Mouse (Mus musculus): ENCODE data around the gene Unc5c. TPM values are rescaled to one million over a fixed set of nuclear protein-coding genes. Genes with fewer than 3 reads are reported as not detected.
A peak's percentile ranks its signal among the peaks of the same experiment; 100 is the strongest.

Unc5c gene
- polyA plus RNA-seq, 2 experiments from 2014 or later, result 0.13 to 0.16 TPM

GRCm38 (mm10) chr3:141819331-141819941, 354.4 kb downstream of the Unc5c start:
- no peak for ATAC-seq

GRCm38 (mm10) chr3:141828301-141828700, 363.3 kb downstream of the Unc5c start:
- no peak for ATAC-seq

DNA sequence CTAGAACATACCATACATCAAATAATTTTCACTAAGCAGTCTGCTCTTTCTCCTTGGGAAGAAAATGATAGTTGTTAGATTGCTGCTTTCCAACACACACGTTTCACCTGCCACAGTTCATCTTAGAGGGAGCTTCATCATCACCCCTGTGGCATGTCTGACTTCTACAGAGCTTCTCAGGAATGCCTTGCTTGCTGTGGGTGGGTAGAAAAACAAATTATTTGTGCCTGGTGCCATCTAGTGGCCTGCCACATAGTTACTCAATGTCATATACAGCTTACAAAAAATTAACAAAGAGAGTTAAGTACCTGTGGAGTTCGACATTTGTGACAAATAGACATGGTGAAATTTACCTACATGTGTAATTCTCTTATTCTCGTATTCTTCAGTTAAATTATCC, 366.1 kb downstream of the Unc5c start:
- no peak for ATAC-seq

GRCm38 (mm10) chr3:141838864-141839263, 373.8 kb downstream of the Unc5c start:
- no peak for ATAC-seq

DNA sequence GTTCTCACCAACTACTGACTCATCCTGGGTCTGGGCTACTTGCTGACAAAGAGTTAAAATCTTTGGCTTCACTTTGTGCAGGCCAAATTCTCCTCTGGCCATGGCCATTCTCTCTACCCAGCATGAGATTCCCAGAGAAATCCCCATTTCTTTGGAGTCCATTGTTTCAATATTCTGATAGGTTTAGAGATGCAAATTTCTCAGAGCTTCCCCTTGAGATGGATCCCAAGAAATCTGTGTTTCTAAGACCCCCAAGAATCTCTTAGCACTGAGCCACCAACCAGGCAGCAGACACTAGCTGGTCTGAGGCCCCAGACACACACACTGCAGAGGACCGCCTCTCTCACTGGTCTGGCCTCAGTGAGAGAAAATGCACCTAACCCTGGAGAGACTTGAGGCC, 384.2 kb downstream of the Unc5c start:
- no peak for ATAC-seq

DNA sequence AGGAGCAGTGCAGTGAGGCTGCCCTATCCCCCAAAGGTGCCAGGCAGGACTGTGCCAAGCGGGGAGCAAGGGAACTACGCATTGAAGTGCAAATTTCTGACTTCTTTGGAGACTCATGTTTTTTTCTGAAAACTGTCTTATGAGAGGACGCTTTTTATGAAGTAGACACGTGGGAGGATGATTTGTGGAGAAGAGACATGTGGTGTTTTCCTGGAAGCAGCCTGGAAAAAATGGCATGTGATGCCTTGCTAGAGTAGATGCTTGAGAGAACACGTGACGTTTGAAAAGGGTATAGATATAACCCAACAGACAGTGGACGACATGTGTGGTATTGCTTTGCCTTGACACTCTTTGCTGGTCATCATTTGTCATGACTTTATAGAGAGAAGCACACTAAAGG, 385.1 kb downstream of the Unc5c start:
- no peak for ATAC-seq

DNA sequence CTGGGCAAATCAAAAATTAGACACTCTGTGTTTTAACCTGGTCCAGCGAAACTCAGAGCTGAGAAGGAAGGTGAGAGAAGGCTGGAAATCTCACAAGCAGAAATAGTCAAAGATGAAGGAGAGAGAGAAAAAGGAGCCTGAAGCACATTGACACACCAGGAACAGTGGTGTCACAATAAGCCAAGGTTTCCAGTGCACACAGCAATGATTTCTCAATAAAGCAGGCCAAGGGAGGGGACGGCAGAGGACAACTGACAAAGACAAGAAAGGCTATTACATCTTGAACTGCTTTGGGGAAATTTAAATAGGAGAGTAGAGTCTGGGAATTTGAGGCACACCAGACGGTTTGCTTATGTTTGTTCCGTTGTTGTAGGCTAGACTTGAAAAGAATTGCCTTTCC, 389.3 kb downstream of the Unc5c start:
- ATAC-seq, result no peak

DNA sequence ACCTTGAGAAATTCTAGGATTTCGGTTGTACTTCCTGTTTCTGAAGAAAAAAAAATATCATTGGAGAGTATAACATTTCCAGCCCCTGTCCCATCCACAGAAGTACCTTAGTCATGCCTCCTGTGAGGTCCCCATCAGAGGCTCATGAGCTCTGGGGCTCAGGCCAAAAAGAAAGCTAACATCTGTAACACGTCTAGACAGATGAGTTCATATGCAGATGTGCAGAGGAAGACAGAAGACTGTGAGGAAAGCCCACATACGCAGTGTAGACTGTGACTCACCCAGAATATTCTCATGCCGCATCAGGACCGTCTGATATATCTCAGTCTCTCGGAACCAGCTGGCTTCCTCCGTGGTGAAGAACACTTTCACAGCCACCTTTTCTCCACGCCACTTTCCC, 392.1 kb downstream of the Unc5c start:
- no peak for ATAC-seq

- peak; percentile 60 for ATAC-seq
Observed at GRCm38 (mm10) chr3:141862816-141863461, 397.9 kb downstream of the Unc5c start.

DNA sequence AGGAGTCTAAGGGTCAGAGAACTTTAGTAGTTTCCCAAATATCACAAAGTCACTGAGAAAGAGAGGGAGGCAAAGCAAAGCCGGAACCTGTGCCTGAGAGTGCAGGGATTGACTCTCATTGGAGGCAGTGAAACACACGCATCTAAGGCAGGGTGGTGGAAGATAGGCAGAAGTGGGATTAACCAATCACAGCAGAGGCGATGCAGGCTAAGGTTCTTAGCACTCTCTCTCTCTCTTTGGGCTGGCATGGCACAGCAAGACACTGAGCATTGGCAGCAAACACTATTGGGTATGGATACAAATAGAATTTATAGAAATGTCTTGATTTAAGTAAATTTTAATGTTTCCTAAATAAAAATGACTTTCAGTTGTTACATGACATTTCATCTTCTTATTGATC, 406.8 kb downstream of the Unc5c start:
- ATAC-seq, result no peak

- ATAC-seq, result no peak
Observed at GRCm38 (mm10) chr3:141872337-141873042, 407.5 kb downstream of the Unc5c start.

DNA sequence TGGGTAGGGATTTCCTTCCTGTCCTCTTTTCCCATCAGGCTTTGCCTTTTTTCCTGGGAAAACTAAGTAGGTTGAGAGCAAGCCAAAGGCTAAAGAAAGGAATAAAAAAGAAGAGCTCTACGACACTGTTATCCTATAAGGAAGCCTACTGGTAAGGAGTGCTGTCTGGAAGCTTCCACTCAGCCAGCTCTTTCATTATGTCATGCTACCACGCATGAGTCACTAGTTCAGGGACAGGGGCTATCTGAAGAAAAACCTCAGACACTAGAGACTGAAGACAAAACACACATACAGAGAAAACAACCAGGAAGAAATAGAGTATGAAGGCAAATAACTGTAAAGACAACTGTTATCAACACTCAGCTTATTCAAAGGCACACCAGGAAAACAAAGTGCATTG, 417.5 kb downstream of the Unc5c start:
- ATAC-seq, result no peak

- no peak for ATAC-seq
Observed at GRCm38 (mm10) chr3:141884190-141884589, 419.2 kb downstream of the Unc5c start.

Measured in CD4-positive, CD25-positive, alpha-beta regulatory T cell, adult 4 months (primary cell).